Mouse (Mus musculus) lung, adult 2 months (tissue): ENCODE results near the gene Nat8f4. TPM values are rescaled to one million over a fixed set of nuclear protein-coding genes. Genes with fewer than 3 reads are reported as not detected.
"Not testable (repeated sequence)": the region's sequence is repeated elsewhere in the genome, so short reads cannot be mapped to it uniquely, and the experiment has no call there.

Experiments used
- DNase-seq: peaks from one replicate; pipeline ENCODE4 v3.0.0; 2022
- H3K4me1 ChIP-seq: fragments of 200-500 bp; 2 replicates; pipeline ENCODE4 v1.6.1; 2011; ENCODE audit warnings: low read length; ENCODE audit not compliant: control insufficient read depth, insufficient read depth
- H3K4me3 ChIP-seq: fragments of 200-500 bp; replicated peaks from 2 replicates; pipeline ENCODE3; 2011; ENCODE audit warnings: low read depth, mild to moderate bottlenecking, control low read depth, low read length; ENCODE audit errors: extremely low read depth
- CTCF ChIP-seq: fragments of 200-500 bp; IDR thresholded peaks from 2 replicates; pipeline ENCODE4 v1.5.1; 2011; ENCODE audit warnings: mild to moderate bottlenecking, low read length, control low read depth; ENCODE audit not compliant: insufficient read depth
- POLR2A ChIP-seq: fragments of 200-500 bp; IDR thresholded peaks from 2 replicates; pipeline ENCODE4 v1.6.1; 2011; ENCODE audit warnings: low read depth, mild to moderate bottlenecking, control low read depth, low read length, borderline replicate concordance; ENCODE audit errors: extremely low read depth
- WGBS: fragments of 180-500 bp; shearing (Covaris S2); methylation state at CpG from one replicate; pipeline ENCODE4 v1.1.7; 2018; 5-methylcytosine and 5-hydroxymethylcytosine counted together
- polyA plus RNA-seq: library from polyadenylated mRNA; depleted of rRNA; stranded (reverse); fragments of >200 nt; gene quantifications from 2 replicates; pipeline ENCODE4 v1.2.3, GENCODE M21; 2012

Gene Nat8f4
- polyA plus RNA-seq, 1 experiment = 1.9 TPM

- no peak overlapping the region for H3K4me3 ChIP-seq
- H3K4me1 ChIP-seq = no peaks in the 10 kb centered on the region
- DNase-seq = no peak
- 90% methylated on average over 2 of the region's 2 CpGs for WGBS
- no peak for TF ChIP-seq CTCF
Observed at GRCm38 (mm10) chr6:85902303-85902702, 2.4 kb downstream of the Nat8f4 start.

GRCm38 (mm10) chr6:85898596-85899475, 5.8 kb downstream of the Nat8f4 start:
- H3K4me1 ChIP-seq, H3K4me3 ChIP-seq, DNase-seq: not testable (repeated sequence)
- WGBS = 69% methylated on average over 6 of the region's 8 CpGs

- 62% methylated on average over 25 of the region's 25 CpGs for WGBS
- not testable (repeated sequence) for H3K4me3 ChIP-seq, DNase-seq, H3K4me1 ChIP-seq
- peak; percentile 29; the same call in 1 of the 2 replicates for TF ChIP-seq CTCF
Observed at GRCm38 (mm10) chr6:85895061-85895648, 9.5 kb downstream of the Nat8f4 start.

- Histone ChIP-seq H3K4me3 (no peak overlapping the region), H3K4me1 (no peaks in the 10 kb centered on the region)
- no peak for TF ChIP-seq CTCF
- TF ChIP-seq POLR2A = no peak
- no peak for DNase-seq
- WGBS = 89% methylated on average over 2 of the region's 2 CpGs
Observed at GRCm38 (mm10) chr6:85888961-85889360, 15.7 kb downstream of the Nat8f4 start.

- H3K4me1 ChIP-seq = no peaks in the 10 kb centered on the region
Observed at GRCm38 (mm10) chr6:85884311-85884710, 20.4 kb downstream of the Nat8f4 start.

GRCm38 (mm10) chr6:85883246-85883645, 21.4 kb downstream of the Nat8f4 start:
- not testable (repeated sequence) for DNase-seq, H3K4me1 ChIP-seq, H3K4me3 ChIP-seq
- 91% methylated on average over 9 of the region's 9 CpGs for WGBS

More at GRCm38 (mm10) chr6:85884311-85884710, 20.4 kb downstream of the Nat8f4 start:
- DNase-seq = no peak
- no peak overlapping the region for H3K4me3 ChIP-seq
- TF ChIP-seq POLR2A = no peak
- TF ChIP-seq CTCF = no peak
- 89% methylated on average over 1 of the region's 1 CpGs for WGBS

- WGBS = 70% methylated on average over 5 of the region's 5 CpGs
- not testable (repeated sequence) for DNase-seq, H3K4me3 ChIP-seq, H3K4me1 ChIP-seq
Observed at GRCm38 (mm10) chr6:85869006-85869405, 35.7 kb downstream of the Nat8f4 start, which contains the start of gene Nat8f2. Gene Nat8f2 (minus strand): TSS chr6:85869158.

- no peak for DNase-seq
- 55% methylated on average over 8 of the region's 8 CpGs for WGBS
- H3K4me3 ChIP-seq = no peak overlapping the region
Observed at GRCm38 (mm10) chr6:85867726-85868690, 36.7 kb downstream of the Nat8f4 start.

GRCm38 (mm10) chr6:85866995-85867394, 37.7 kb downstream of the Nat8f4 start:
- 46% methylated on average over 1 of the region's 1 CpGs for WGBS
- H3K4me3 ChIP-seq, H3K4me1 ChIP-seq, DNase-seq: not testable (repeated sequence)

More at GRCm38 (mm10) chr6:85867726-85868690, 36.7 kb downstream of the Nat8f4 start:
- TF ChIP-seq POLR2A (no peak), CTCF (no peak)
- H3K4me1 ChIP-seq = no peaks in the 10 kb centered on the region

- H3K4me3 ChIP-seq, DNase-seq, H3K4me1 ChIP-seq: not testable (repeated sequence)
- 81% methylated on average over 3 of the region's 3 CpGs for WGBS
Observed at GRCm38 (mm10) chr6:85866166-85866565, 38.5 kb downstream of the Nat8f4 start.

GRCm38 (mm10) chr6:85864900-85865639, 39.6 kb downstream of the Nat8f4 start:
- H3K4me3 ChIP-seq, H3K4me1 ChIP-seq, DNase-seq: not testable (repeated sequence)
- WGBS = 59% methylated on average over 6 of the region's 7 CpGs
